Mouse (Mus musculus) kidney, embryonic 14.5 days (tissue): ENCODE data around the gene Gm10234. TPM values are rescaled to one million over a fixed set of nuclear protein-coding genes. Genes with fewer than 3 reads are reported as not detected.

Source experiments
- ATAC-seq: fragments of 200-750 bp; cut with Nextera tagmentation; 2 replicates; pipeline ENCODE4 v1.8.0; 2017; ENCODE audit warnings: moderate number of reproducible peaks, mild to moderate bottlenecking, moderate TSS enrichment, moderate library complexity; ENCODE audit not compliant: low FRiP score, low TSS enrichment
- H3K27ac ChIP-seq: fragments of 300-500 bp; sonication (generic); 2 replicates; pipeline ENCODE4 v1.5.1; 2014; ENCODE audit warnings: low read depth, mild to moderate bottlenecking, low read length, moderate library complexity, mixed read lengths
- H3K27me3 ChIP-seq: fragments of 300-500 bp; sonication (generic); 2 replicates; pipeline ENCODE4 v1.6.1; 2014; ENCODE audit warnings: mild to moderate bottlenecking, low read length; ENCODE audit not compliant: control insufficient read depth, insufficient read depth
- H3K36me3 ChIP-seq: fragments of 300-500 bp; sonication (generic); 2 replicates; pipeline ENCODE4 v1.6.1; 2014; ENCODE audit warnings: low read length, mixed read lengths; ENCODE audit not compliant: control insufficient read depth, insufficient read depth
- H3K4me1 ChIP-seq: fragments of 300-500 bp; sonication (generic); 2 replicates; pipeline ENCODE4 v1.6.1; 2014; ENCODE audit warnings: low read length, mixed read lengths; ENCODE audit not compliant: control insufficient read depth, insufficient read depth
- H3K4me2 ChIP-seq: fragments of 300-500 bp; sonication (generic); replicated peaks from 2 replicates; pipeline ENCODE4 v1.6.1; 2014; ENCODE audit warnings: low read depth, mild to moderate bottlenecking, low read length
- H3K4me3 ChIP-seq: fragments of 300-500 bp; sonication (generic); 2 replicates; pipeline ENCODE4 v1.5.1; 2014; ENCODE audit warnings: mild to moderate bottlenecking, low read length
- H3K9ac ChIP-seq: fragments of 300-500 bp; sonication (generic); 2 replicates; pipeline ENCODE4 v1.6.1; 2014; ENCODE audit warnings: low read depth, mild to moderate bottlenecking, low read length, moderate library complexity
- H3K9me3 ChIP-seq: fragments of 300-500 bp; sonication (generic); 2 replicates; pipeline ENCODE4 v1.6.1; 2016; ENCODE audit warnings: low read length; ENCODE audit not compliant: control insufficient read depth
- WGBS: fragments of 180-500 bp; shearing (Covaris S2); extraction: QIAGEN DNeasy Blood & Tissue Kit; methylation state at CpG from one replicate; pipeline ENCODE4 v1.1.7; 2014; 5-methylcytosine and 5-hydroxymethylcytosine counted together
- polyA plus RNA-seq: library from polyadenylated mRNA; unstranded; fragments of >200 nt; fragmentation: Nextera tagmentation; extraction: Ambion mirVana; gene quantifications from 2 replicates; pipeline ENCODE4 v1.2.1, GENCODE M21; 2014

The Gm10234 gene
- polyA plus RNA-seq, 1 experiment from 2014 or later: not detected

DNA sequence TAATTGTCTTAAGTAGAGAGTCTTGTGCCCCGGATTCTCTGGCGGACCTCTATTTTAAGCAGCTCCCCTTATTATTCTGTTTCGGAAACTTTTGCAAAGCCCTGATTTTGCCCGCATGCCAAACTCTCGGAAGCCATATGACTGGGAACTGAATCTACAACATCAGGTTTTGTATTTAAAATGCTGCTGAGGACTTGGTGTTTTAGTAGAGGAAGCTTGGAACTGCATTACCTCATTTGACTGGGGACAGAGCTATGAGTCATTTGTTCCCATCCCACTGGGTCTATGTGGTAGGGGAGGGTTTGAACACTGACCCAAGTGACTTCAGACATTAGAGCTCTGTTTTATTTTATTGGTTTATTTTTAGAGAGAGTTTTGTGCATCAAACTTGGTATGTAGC lies 38.2 kb downstream of the Gm10234 start:
- H3K9ac ChIP-seq: no peak overlapping the region
- H3K27me3 ChIP-seq: no peaks in the 10 kb centered on the region
- H3K4me2 ChIP-seq: no peak overlapping the region
- H3K4me3 ChIP-seq: no peak overlapping the region
- no peak for ATAC-seq
- no peak overlapping the region for H3K27ac ChIP-seq
- no peaks in the 10 kb centered on the region for H3K36me3 ChIP-seq
- H3K4me1 ChIP-seq: no peaks in the 10 kb centered on the region
- WGBS: 94% methylated on average over 5 of the region's 5 CpGs
- H3K9me3 ChIP-seq: no peaks in the 10 kb centered on the region

- WGBS: 67% methylated on average over 5 of the region's 5 CpGs
- Histone ChIP-seq H3K9me3 (no peaks in the 10 kb centered on the region), H3K4me1 (no peaks in the 10 kb centered on the region), H3K27ac (no peak overlapping the region), H3K27me3 (no peaks in the 10 kb centered on the region), H3K4me2 (no peak overlapping the region), H3K4me3 (no peak overlapping the region), H3K36me3 (no peaks in the 10 kb centered on the region), H3K9ac (no peak overlapping the region)
- ATAC-seq: no peak
These were observed 40.8 kb downstream of the Gm10234 start for GRCm38 (mm10) chr6:95362707-95363106.

DNA sequence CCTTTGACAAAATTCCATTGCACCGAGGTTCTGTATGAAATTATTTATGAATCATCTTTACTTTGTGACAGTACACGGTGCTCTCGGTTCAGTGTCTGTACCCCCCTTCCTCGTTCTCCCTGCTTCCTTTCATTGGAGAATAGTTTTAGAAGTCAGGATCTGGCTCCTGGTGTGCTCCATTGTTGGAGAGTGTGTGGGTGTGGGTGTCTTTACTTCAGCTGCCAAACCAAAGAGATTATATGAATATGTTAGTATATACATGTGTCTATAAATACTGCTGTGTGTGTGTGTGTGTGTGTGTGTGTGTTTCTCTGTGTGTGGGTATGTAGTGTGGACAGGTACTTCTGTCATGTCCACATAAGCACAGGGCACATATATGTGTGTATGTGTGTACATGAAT lies 49.9 kb downstream of the Gm10234 start:
- Histone ChIP-seq H3K4me3 (no peak overlapping the region), H3K4me1 (no peaks in the 10 kb centered on the region), H3K27ac (no peak overlapping the region), H3K9me3 (no peaks in the 10 kb centered on the region), H3K27me3 (no peaks in the 10 kb centered on the region), H3K36me3 (no peaks in the 10 kb centered on the region), H3K9ac (no peak overlapping the region), H3K4me2 (no peak overlapping the region)
- no peak for ATAC-seq
- 84% methylated on average over 4 of the region's 4 CpGs for WGBS

Other genes starting within 250 kb of the Gm10234 start
- gene Kbtbd8, start 204.9 kb upstream of the Gm10234 start, polyA plus RNA-seq: 4.1 and 4.2 TPM in 2 replicates